Mouse (Mus musculus) kidney, adult 2 months (tissue): ENCODE results near the gene Asap2.
"Not testable (repeated sequence)": the region's sequence is repeated elsewhere in the genome, so short reads cannot be mapped to it uniquely, and the experiment has no call there.

Experiments used
- CTCF ChIP-seq: fragments of 200-500 bp; conservative IDR thresholded peaks from 2 replicates; pipeline ENCODE4 v1.5.1; 2011; ENCODE audit warnings: low read depth, mild to moderate bottlenecking, control low read depth, low read length, moderate library complexity, mixed read lengths; ENCODE audit not compliant: insufficient read depth, insufficient read length
- POLR2A ChIP-seq: fragments of 200-500 bp; IDR thresholded peaks from one replicate; pipeline ENCODE4 v1.6.1; 2011; ENCODE audit warnings: low read depth, low read length, control low read depth

DNA sequence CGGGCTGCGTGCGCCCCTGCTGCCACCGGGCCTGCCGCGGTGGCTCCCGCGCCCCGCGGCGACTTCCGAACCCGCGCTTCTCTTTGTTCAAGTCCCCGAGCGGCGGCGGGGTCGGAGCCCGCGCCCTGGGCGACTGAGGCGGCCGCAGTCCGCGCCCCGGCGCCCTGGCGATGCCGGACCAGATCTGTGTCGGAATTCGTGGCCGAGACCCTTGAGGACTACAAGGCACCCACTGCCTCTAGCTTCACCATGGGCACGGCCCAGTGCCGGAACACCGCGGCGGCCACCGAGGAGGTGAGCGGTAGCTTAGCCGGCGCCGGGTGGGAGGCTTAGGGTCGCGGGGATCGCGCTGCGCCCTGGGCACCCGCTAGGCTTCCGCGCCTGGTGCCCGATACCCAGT, 320 bp downstream of the Asap2 start:
- not testable (repeated sequence) for TF ChIP-seq CTCF, POLR2A
